Mouse (Mus musculus): ENCODE measurements at regions not wholly inside any gene's neighbourhood (a gene's known extent, or its start where the extent isn't known, plus 50 kb on each side); places are given as distances from the start of the nearest gene placed in this dataset.

DNA sequence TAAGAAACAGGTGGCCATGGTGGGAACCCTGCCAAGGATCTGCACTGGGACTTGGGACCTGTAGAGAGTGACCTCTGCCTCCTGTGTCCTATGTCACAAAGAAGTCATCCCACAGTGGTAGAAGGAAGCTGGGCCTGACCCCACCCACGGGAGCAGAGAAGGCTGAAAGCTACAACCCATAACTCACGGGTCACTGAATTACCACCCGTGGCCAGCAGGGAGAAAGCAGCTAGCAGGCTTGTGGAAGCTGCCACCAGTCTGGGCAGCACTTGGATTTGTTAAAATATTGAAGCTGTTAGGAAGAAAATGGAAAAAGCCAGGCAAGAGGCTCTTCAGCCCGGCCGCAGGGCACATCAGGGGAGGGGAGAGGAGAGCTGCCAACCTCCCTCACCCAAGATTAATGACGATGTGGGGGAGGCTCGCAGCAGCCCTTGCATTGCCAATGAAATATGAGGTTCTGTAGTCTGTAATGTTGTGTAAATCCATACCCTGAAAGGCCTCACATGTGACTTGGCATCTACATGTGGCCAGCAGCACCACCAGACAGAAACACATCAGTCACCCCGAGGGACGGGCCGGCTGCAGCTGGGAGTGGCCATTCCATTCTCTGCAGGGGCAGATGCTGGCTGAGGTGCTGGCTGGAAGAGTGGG, 94.5 kb downstream of the Olfm1 start:
- no peak for ATAC-seq (replicated peaks; ENCODE audit: poor library complexity, severe bottlenecking)

DNA sequence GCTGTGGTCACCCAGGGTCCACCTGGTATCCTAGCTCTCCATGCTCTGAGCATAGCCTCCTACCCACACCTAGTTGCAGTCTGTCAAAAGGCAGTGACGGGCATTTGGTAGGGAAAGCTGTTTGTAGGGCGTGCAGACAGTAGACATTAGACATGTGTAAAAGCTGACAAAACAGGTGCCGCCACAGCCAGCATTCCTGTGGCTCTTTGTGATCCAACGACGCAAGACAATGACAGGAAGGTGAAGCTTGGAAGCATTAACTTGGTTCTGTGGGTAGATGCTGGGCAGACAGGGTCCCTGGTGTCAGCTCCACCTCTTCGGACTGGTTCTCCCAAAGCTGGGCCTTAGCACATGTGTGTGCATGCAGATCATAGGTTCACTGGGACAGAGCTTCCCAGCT, 96.5 kb downstream of the Olfm1 start:
- no peak for ATAC-seq (replicated peaks; ENCODE audit: poor library complexity, severe bottlenecking)

GRCm38 (mm10) chr2:28289860-28290471, 97.2 kb downstream of the Olfm1 start:
- no peak for ATAC-seq (replicated peaks; ENCODE audit: poor library complexity, severe bottlenecking)

DNA sequence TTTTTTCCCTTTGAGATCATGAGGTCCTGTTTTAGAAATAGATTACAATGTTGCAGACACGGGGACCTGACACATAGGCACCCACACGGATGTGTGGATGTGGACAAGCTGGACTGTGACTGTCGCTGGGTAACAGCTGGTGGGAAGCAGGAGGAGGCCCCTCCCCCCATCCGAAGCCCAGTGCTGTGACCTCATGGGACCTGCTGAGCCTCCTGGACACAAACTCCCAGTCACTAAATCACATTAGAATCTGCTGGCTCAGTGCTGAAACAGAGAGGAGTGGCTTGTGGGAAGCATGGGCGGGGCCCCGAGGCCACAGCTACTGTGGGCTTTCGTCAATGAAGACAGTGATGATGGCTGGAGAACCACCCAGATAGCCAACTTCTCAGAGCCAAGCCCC, 101.7 kb downstream of the Olfm1 start:
- ATAC-seq (replicated peaks; ENCODE audit: poor library complexity, severe bottlenecking), result no peak

- no peak for ATAC-seq (replicated peaks; ENCODE audit: poor library complexity, severe bottlenecking)
These were observed 103.4 kb downstream of the Olfm1 start for GRCm38 (mm10) chr2:28296183-28296582.

GRCm38 (mm10) chr2:28298738-28299137, 105.9 kb downstream of the Olfm1 start:
- ATAC-seq (replicated peaks; ENCODE audit: poor library complexity, severe bottlenecking), result no peak

GRCm38 (mm10) chr2:28299346-28299745, 106.6 kb downstream of the Olfm1 start:
- no peak for ATAC-seq (replicated peaks; ENCODE audit: poor library complexity, severe bottlenecking)

- ATAC-seq (replicated peaks; ENCODE audit: poor library complexity, severe bottlenecking), result no peak
These were observed 108.5 kb downstream of the Olfm1 start for GRCm38 (mm10) chr2:28301313-28301712.

GRCm38 (mm10) chr2:28303936-28304335, 111.1 kb downstream of the Olfm1 start:
- ATAC-seq (replicated peaks; ENCODE audit: poor library complexity, severe bottlenecking), result no peak

GRCm38 (mm10) chr2:28304712-28305111, 111.9 kb downstream of the Olfm1 start:
- peak; percentile 65 for ATAC-seq (replicated peaks; ENCODE audit: poor library complexity, severe bottlenecking)

GRCm38 (mm10) chr2:28309122-28309521, 116.3 kb downstream of the Olfm1 start:
- ATAC-seq (replicated peaks; ENCODE audit: poor library complexity, severe bottlenecking), result no peak

DNA sequence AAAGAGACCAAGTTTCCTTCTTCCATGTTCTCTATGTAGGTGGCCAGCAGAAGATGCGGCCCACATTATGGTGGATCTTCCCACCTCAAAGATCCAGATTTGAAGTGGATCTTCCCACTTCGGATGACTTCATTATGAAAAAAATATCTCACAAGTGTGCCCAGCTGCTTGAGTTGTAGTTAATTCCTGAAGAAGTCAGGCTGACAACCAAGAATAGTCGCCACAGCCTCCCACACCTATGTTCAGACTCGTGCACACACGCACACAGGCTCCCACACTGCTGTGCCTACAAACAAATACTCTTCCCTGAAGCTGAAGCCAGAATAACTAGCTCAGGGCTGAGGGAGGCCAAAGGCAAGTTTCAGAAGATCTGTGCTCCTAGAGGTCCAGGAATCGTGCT, 119.4 kb downstream of the Olfm1 start:
- ATAC-seq (replicated peaks; ENCODE audit: poor library complexity, severe bottlenecking), result no peak

- ATAC-seq (replicated peaks; ENCODE audit: poor library complexity, severe bottlenecking), result no peak
These were observed 121.1 kb upstream of the Ppp1r26 start for GRCm38 (mm10) chr2:28325502-28325901.

DNA sequence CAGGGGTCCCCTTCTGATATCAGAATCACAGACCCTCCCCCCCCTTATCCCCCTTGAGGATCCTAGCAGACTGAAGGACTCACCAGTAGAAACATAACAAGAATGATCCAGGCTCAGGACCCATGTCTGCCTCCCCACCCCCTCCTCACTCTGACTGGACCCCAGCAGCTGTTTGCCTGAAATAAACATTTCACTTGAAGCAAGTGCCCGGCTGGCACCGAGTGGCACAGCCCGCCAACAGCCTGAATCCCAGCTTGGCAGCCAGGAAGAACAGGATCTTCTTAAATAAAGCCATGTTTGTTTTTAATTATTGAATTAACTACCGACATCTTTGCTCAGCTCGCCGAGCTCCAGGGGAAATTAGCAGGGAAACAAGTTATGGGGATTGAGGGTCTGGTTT, 120.5 kb upstream of the Ppp1r26 start:
- ATAC-seq (replicated peaks; ENCODE audit: poor library complexity, severe bottlenecking), result no peak

DNA sequence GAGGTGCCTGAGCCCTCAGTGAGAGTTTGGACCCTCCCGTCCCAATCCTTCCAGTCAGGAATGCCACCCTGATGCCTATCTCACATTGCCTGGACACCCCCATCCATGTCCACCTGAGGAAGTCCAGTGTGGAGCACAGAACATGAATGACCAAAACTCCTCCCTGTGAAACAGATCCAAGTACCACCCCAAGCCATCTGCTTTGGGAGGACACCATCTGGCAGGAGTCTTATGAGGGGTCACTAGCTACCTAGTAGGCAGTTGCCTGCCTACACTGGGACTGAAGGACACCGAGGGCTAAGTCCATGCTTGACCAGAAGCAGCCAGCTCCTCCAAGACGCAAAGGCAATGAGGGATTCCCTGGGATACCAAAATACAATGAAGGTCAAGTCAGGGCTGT, 119.9 kb upstream of the Ppp1r26 start:
- ATAC-seq (replicated peaks; ENCODE audit: poor library complexity, severe bottlenecking), result no peak

DNA sequence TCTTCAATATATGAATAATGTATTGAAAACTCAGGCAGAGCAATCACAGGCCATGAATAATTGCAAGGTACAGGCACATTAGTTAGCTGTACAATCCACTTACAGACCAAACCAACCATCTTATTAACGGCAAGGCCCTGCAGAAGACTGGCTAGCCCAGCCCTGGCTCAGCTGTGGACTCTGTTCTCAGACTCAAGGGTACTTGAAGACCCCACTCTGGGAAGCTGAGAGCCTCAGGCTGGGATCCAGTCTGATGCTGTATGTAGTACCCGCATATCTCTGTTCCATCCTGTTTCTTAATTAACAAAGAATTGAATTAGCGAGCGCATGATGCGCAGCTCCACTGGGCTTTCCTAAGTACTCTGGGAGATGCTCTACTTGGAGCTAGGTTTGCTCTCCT, 117.5 kb upstream of the Ppp1r26 start:
- no peak for ATAC-seq (replicated peaks; ENCODE audit: poor library complexity, severe bottlenecking)

- no peak for ATAC-seq (replicated peaks; ENCODE audit: poor library complexity, severe bottlenecking)
These were observed 111.3 kb upstream of the Ppp1r26 start for GRCm38 (mm10) chr2:28335141-28335789.

DNA sequence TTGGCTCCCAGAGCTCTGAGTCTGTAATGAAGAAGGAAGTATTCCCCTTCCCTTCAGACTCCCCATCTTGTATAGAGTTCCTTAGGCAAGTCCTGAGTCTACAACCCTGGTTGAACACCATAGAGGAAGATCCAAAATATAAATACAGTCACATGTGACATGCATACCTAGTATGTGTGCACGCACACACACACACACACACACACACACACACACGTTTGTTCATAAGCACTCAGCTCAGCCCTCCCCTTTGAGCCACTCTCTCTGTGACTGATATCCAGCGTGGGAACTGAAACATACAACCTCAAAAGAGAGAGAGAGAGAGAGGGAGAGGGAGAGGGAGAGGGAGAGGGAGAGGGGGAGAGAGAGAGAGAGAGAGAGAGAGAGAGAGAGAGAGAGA, 110.8 kb upstream of the Ppp1r26 start:
- no peak for ATAC-seq (replicated peaks; ENCODE audit: poor library complexity, severe bottlenecking)

DNA sequence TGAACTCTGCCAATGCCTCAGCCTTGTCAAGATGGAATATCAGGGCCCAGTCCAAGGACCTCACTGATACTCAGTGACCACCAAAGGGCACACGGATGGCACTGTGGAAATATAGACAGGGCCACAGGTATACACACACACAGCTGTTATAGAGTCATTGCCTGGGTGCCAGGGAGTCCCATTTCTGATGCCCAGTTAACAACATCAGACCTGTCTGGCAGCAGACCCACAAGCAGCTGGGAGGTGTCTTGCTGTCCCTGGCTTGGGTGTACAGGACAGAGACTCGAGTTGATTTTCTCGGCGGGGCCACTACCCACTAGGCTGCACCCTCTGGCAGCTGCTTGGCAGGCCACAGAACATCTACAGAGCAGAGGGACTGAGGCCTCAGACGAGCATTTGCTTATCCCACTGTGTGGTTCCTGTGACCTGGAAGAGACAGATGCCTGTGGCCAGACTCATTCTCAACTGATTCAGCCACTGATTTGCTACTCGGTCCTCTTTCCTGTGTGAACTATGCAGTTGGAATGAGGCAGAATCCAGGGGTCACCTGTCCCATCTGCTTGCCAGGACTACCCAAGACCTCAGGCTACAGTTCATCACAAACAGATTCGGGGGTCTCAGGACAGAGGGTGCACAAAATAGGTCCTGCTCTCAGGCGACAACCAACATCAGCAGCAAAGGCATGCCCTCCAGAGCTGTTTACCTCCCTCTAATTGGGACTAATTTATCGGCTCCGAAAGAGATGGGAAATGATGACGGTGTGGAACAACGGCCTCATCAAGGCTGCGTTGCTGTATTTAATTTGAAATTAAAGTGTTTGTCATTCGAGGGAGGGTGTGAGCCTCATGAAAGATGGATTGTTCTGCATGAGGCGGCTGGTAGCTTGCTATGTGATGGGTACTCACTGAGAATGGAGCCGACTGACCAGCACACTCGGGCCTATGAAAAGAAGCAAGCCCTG, 110.0 kb upstream of the Ppp1r26 start:
- no peak for ATAC-seq (replicated peaks; ENCODE audit: poor library complexity, severe bottlenecking)

DNA sequence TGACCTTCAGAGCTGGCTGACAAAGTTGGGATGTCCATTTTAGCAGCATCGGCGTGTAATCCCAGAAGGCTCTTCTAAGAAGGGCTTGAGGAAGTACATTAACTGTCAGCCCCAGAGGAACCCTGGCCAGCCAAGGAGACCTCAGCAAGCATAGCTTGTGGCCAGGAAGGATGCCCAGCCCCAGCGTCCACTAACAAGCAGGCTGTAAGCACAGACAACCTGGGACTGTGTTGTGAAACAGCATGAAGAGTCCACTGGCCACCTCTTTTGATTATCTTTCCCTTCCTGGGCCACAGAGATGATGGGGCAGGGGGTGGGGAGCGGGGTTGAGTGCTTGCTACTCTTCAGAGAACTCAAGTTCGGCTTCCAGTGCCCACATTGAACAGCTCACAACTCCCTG, 109.0 kb upstream of the Ppp1r26 start:
- no peak for ATAC-seq (replicated peaks; ENCODE audit: poor library complexity, severe bottlenecking)

DNA sequence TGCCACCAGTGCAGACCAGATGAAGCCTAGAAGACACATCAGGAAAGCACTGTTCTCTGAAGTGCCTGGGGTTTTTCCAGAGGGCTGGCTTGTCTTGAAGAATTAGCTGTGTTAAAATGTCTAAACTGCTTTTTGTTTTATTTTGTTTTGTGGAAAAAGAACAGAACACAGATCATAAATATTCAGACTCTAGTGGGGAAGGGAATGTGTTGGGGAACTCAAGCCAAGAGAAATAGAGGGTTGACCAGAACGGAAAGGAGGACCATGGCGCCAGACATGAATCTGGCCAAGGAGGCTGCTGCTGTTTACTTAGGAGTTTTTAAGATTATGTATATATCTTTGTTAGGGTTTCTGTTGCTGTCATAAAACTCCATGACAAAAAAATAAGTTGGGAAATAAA, 105.3 kb upstream of the Ppp1r26 start:
- ATAC-seq (replicated peaks; ENCODE audit: poor library complexity, severe bottlenecking), result no peak

Data from granulocyte monocyte progenitor cell, adult 5-6 weeks (primary cell).